Mouse (Mus musculus): ENCODE measurements around the gene Coch.

DNA sequence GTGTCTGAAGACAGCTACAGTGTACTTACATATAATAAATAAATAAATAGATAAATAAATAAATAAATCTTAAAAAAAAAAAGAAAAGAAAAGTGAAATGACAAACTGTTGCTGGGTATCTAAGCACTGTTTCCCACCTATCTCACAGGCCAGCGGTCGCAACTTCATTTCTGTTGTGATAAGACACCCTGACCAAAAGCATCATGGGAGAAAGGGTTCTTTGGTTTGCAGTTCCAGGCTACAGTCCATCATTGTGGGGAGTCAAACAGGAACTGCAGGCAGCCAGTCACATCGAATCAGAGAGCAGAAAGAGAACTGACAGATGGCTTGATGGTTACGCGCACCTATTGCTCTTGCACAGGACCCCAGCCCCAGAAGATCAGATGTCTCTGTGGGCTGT lies 3.9 kb upstream of the Coch start:
- TF ChIP-seq POLR2A (IDR thresholded peaks at IDR 0.05; ENCODE audit: borderline replicate concordance, control insufficient read depth, low read depth, low read length) (no peak), CTCF (IDR thresholded peaks at IDR 0.05; ENCODE audit: control insufficient read depth, insufficient read depth, low read length) (no peak)
